ENCODE assay signal across 26 mouse cellular contexts in genomic region chr5:147708500-147708899, GRCm38 (mm10). TPM values are rescaled to one million over a fixed set of nuclear protein-coding genes. Genes with fewer than 3 reads are reported as not detected.
DNase-seq lines count a peak whose midpoint lies in the region; ATAC-seq lines count a peak whose summit lies in the region.
"Had no signal": no experiment of that assay in that cellular context is flagged by ENCODE, and none has a peak within 500 bp of the region (broad histone marks: within the 10 kb centered on the region; RNA-seq: fewer than 3 reads in every experiment).

No protein-coding gene starts in this region.

- H3K9ac ChIP-seq in hindbrain, embryonic 11.5 days (ENCODE audit: low read depth, low read length): no peak overlapping the region
- no peak overlapping the region for H3K9ac ChIP-seq in hindbrain, embryonic 16.5 days (ENCODE audit: low read depth, low read length)
- no peak overlapping the region for H3K9ac ChIP-seq in kidney, embryonic 16.5 days (replicated peaks; ENCODE audit: low read length)
- H3K9ac ChIP-seq: embryonic facial prominence, embryonic 12.5 days; embryonic facial prominence, embryonic 15.5 days; forebrain, embryonic 12.5 days; forebrain, embryonic 15.5 days; heart, embryonic 13.5 days; hindbrain, embryonic 14.5 days had no signal

- H3K4me2 ChIP-seq in hindbrain, embryonic 11.5 days (replicated peaks; ENCODE audit: low read depth, low read length): no peak overlapping the region
- H3K4me2 ChIP-seq in hindbrain, embryonic 16.5 days (ENCODE audit: low read length): no peak overlapping the region
- no peak overlapping the region for H3K4me2 ChIP-seq in kidney, embryonic 16.5 days (replicated peaks; ENCODE audit: low read depth, low read length)
- H3K4me2 ChIP-seq: embryonic facial prominence, embryonic 12.5 days; embryonic facial prominence, embryonic 15.5 days; forebrain, embryonic 12.5 days; forebrain, embryonic 15.5 days; heart, embryonic 13.5 days; hindbrain, embryonic 14.5 days had no signal

- no peaks in the 10 kb centered on the region for H3K9me3 ChIP-seq in hindbrain, embryonic 11.5 days (ENCODE audit: control insufficient read depth, low read length)
- peaks cover 2% of the 10 kb centered on the region; the same call in 1 of the 2 replicates for H3K9me3 ChIP-seq in hindbrain, embryonic 16.5 days (ENCODE audit: control insufficient read depth, low read length)
- no peaks in the 10 kb centered on the region for H3K9me3 ChIP-seq in kidney, embryonic 16.5 days (ENCODE audit: low read length)
- H3K9me3 ChIP-seq: embryonic facial prominence, embryonic 12.5 days; embryonic facial prominence, embryonic 15.5 days; forebrain, embryonic 12.5 days; forebrain, embryonic 15.5 days; heart, embryonic 10.5 days had no signal

- no peaks in the 10 kb centered on the region for H3K36me3 ChIP-seq in hindbrain, embryonic 11.5 days (ENCODE audit: control insufficient read depth, insufficient read depth, low read length)
- no peaks in the 10 kb centered on the region for H3K36me3 ChIP-seq in hindbrain, embryonic 16.5 days (ENCODE audit: control insufficient read depth, insufficient read depth, low read length)
- no peaks in the 10 kb centered on the region for H3K36me3 ChIP-seq in kidney, embryonic 16.5 days (ENCODE audit: insufficient read depth, low read length)
- H3K36me3 ChIP-seq: embryonic facial prominence, embryonic 12.5 days; embryonic facial prominence, embryonic 15.5 days; forebrain, embryonic 12.5 days; forebrain, embryonic 15.5 days; heart, embryonic 10.5 days had no signal

- no peak overlapping the region for H3K4me3 ChIP-seq in hindbrain, embryonic 11.5 days (ENCODE audit: low read depth, low read length)
- H3K4me3 ChIP-seq in hindbrain, embryonic 16.5 days (ENCODE audit: low read length): no peak overlapping the region
- H3K4me3 ChIP-seq in kidney, embryonic 16.5 days (ENCODE audit: low read length): no peak overlapping the region
- H3K4me3 ChIP-seq: embryonic facial prominence, embryonic 12.5 days; embryonic facial prominence, embryonic 15.5 days; forebrain, embryonic 12.5 days; forebrain, embryonic 15.5 days; heart, adult 2 months; heart, embryonic 10.5 days; heart, embryonic 13.5 days had no signal

- WGBS in hindbrain, embryonic 11.5 days: 21% methylated on average over 4 of the region's 4 CpGs
- WGBS in hindbrain, embryonic 16.5 days: 48% methylated on average over 4 of the region's 4 CpGs
- WGBS in kidney, embryonic 16.5 days: 16% methylated on average over 4 of the region's 4 CpGs

- no peaks in the 10 kb centered on the region for H3K4me1 ChIP-seq in hindbrain, embryonic 11.5 days (replicated peaks; ENCODE audit: control insufficient read depth, insufficient read depth, low read length)
- H3K4me1 ChIP-seq in hindbrain, embryonic 16.5 days (ENCODE audit: control insufficient read depth, insufficient read depth, low read depth, low read length): no peaks in the 10 kb centered on the region
- no peaks in the 10 kb centered on the region for H3K4me1 ChIP-seq in kidney, embryonic 16.5 days (ENCODE audit: insufficient read depth, low read length)
- H3K4me1 ChIP-seq: embryonic facial prominence, embryonic 12.5 days; embryonic facial prominence, embryonic 15.5 days; forebrain, embryonic 12.5 days; forebrain, embryonic 15.5 days; heart, embryonic 10.5 days; heart, embryonic 13.5 days had no signal

- DNase-seq in hindbrain, embryonic 11.5 days (ENCODE audit: low spot score): peak; percentile 33
- no peak for DNase-seq in kidney, adult 11 months
- peak; percentile 39 for DNase-seq in 3T3-L1 (ENCODE audit: low read depth, low spot score)
- DNase-seq in embryo, embryonic 10.5 days (ENCODE audit: low spot score): peak; percentile 75
- DNase-seq in adrenal gland, adult (ENCODE audit: inconsistent age in 2 of 2, low spot score in 1 of 2): no peak
- DNase-seq: adrenal gland, postnatal 10 days; adrenal gland, postnatal 36 days; cerebellum, adult 18-20 months; cerebellum, adult 9-10 months; cerebellum, postnatal 14 days; gastrocnemius, postnatal 10 days; gastrocnemius, postnatal 36 days; heart, adult 2 months; heart, postnatal 14 days; heart, postnatal 4 days had no signal

- H3K27me3 ChIP-seq in hindbrain, embryonic 11.5 days (ENCODE audit: control insufficient read depth, insufficient read depth, low read length): no peaks in the 10 kb centered on the region
- no peaks in the 10 kb centered on the region; the same call in 1 of the 2 replicates for H3K27me3 ChIP-seq in hindbrain, embryonic 16.5 days (replicated peaks; ENCODE audit: control insufficient read depth, insufficient read depth, low read length)
- H3K27me3 ChIP-seq in kidney, embryonic 16.5 days (ENCODE audit: insufficient read depth, low read length): peaks cover 10% of the 10 kb centered on the region; the same call in 1 of the 2 replicates
- H3K27me3 ChIP-seq: embryonic facial prominence, embryonic 12.5 days; embryonic facial prominence, embryonic 15.5 days; forebrain, embryonic 12.5 days; forebrain, embryonic 15.5 days; heart, embryonic 13.5 days had no signal

- no peak for ATAC-seq in hindbrain, embryonic 11.5 days (ENCODE audit: low FRiP score)
- no peak for ATAC-seq in hindbrain, embryonic 16.5 days
- peak; percentile 61; the same call in 1 of the 2 replicates for ATAC-seq in kidney, embryonic 16.5 days (ENCODE audit: low FRiP score, low TSS enrichment)
- ATAC-seq: activated CD4-positive, CD25-positive, alpha-beta regulatory T cell, adult 4 months; forebrain, embryonic 15.5 days; intestine, postnatal 0 days had no signal

- no peak overlapping the region for H3K27ac ChIP-seq in hindbrain, embryonic 11.5 days (ENCODE audit: low read depth, low read length)
- no peak overlapping the region for H3K27ac ChIP-seq in hindbrain, embryonic 16.5 days (ENCODE audit: low read depth, low read length)
- H3K27ac ChIP-seq in kidney, embryonic 16.5 days (ENCODE audit: low read length): no peak overlapping the region
- H3K27ac ChIP-seq: embryonic facial prominence, embryonic 12.5 days; embryonic facial prominence, embryonic 15.5 days; forebrain, embryonic 12.5 days; forebrain, embryonic 15.5 days; heart, adult 2 months; heart, embryonic 10.5 days; heart, embryonic 13.5 days; hindbrain, embryonic 14.5 days had no signal

RNA-seq across cellular contexts. Expression of gene Flt1, which starts 17.3 kb away (rescaled TPM):
- 12.3 and 13.5 TPM in 2 replicates for polyA plus RNA-seq in hindbrain, embryonic 11.5 days (2014; fragmentation: Nextera tagmentation; extraction: Ambion mirVana)
- 14.6 and 15.1 TPM in 2 replicates for polyA plus RNA-seq in hindbrain, embryonic 16.5 days (2015; fragmentation: Nextera tagmentation; extraction: Ambion mirVana)
- 19.2 and 19.7 TPM in 2 replicates for polyA plus RNA-seq in kidney, embryonic 16.5 days (2015; fragmentation: Nextera tagmentation; extraction: Ambion mirVana)
- polyA plus RNA-seq: activated CD4-positive, CD25-positive, alpha-beta regulatory T cell, adult 4 months had no signal

Comparison
In these comparisons a context has a peak if more than half of its experiments do, and no peak if none do; other contexts are left out.
1. DNase-seq: peak in hindbrain, embryonic 11.5 days (single experiment), 3T3-L1 (single experiment) and embryo, embryonic 10.5 days (single experiment); none in kidney, adult 11 months (single experiment) and adrenal gland, adult (0 of 2).